Mouse (Mus musculus) embryonic facial prominence, embryonic 12.5 days (tissue): ENCODE measurements at regions not wholly inside any gene's neighbourhood (a gene's known extent, or its start where the extent isn't known, plus 50 kb on each side); places are given as distances from the start of the nearest gene placed in this dataset.

Source experiments
- ATAC-seq: fragments of 200-750 bp; cut with Nextera tagmentation; 2 replicates; pipeline ENCODE4 v1.8.0; 2017; ENCODE audit not compliant: insufficient number of reproducible peaks, insufficient read depth, low FRiP score, low TSS enrichment
- H3K27ac ChIP-seq: fragments of 300-500 bp; sonication (generic); 2 replicates; pipeline ENCODE4 v1.5.1; 2016; ENCODE audit warnings: mild to moderate bottlenecking
- H3K27me3 ChIP-seq: fragments of 300-500 bp; sonication (generic); 2 replicates; pipeline ENCODE4 v1.6.1; 2016; ENCODE audit warnings: mild to moderate bottlenecking, moderate library complexity
- H3K36me3 ChIP-seq: fragments of 300-500 bp; sonication (generic); 2 replicates; pipeline ENCODE4 v1.6.1; 2016; ENCODE audit warnings: mild to moderate bottlenecking
- H3K4me1 ChIP-seq: fragments of 300-500 bp; sonication (generic); 2 replicates; pipeline ENCODE4 v1.6.1; 2016
- H3K4me2 ChIP-seq: fragments of 300-500 bp; sonication (generic); replicated peaks from 2 replicates; pipeline ENCODE4 v1.6.1; 2016; ENCODE audit warnings: mild to moderate bottlenecking, moderate library complexity
- H3K4me3 ChIP-seq: fragments of 300-500 bp; sonication (generic); 2 replicates; pipeline ENCODE4 v1.5.1; 2016; ENCODE audit warnings: mild to moderate bottlenecking
- H3K9ac ChIP-seq: fragments of 300-500 bp; sonication (generic); 2 replicates; pipeline ENCODE4 v1.6.1; 2016; ENCODE audit warnings: mild to moderate bottlenecking, moderate library complexity
- H3K9me3 ChIP-seq: fragments of 300-500 bp; sonication (generic); 2 replicates; pipeline ENCODE4 v1.6.1; 2016; ENCODE audit warnings: mild to moderate bottlenecking, moderate library complexity
- WGBS: fragments of 180-500 bp; shearing (Covaris S2); methylation state at CpG from one replicate; pipeline ENCODE4 v1.1.7; 2016; 5-methylcytosine and 5-hydroxymethylcytosine counted together

GRCm38 (mm10) chr12:70707629-70708289, 117.6 kb upstream of the Frmd6 start:
- Histone ChIP-seq H3K4me3 (no peak overlapping the region), H3K27me3 (no peaks in the 10 kb centered on the region), H3K36me3 (no peaks in the 10 kb centered on the region), H3K4me1 (peaks cover 12% of the 10 kb centered on the region; the same call in 1 of the 2 replicates), H3K4me2 (no peak overlapping the region), H3K9ac (no peak overlapping the region), H3K27ac (no peak overlapping the region), H3K9me3 (no peaks in the 10 kb centered on the region)
- no peak for ATAC-seq
- 65% methylated on average over 6 of the region's 6 CpGs for WGBS

GRCm38 (mm10) chr12:70708290-70708668, 117.0 kb upstream of the Frmd6 start:
- Histone ChIP-seq H3K36me3 (no peaks in the 10 kb centered on the region), H3K27ac (no peak overlapping the region), H3K4me3 (no peak overlapping the region), H3K4me2 (no peak overlapping the region), H3K27me3 (no peaks in the 10 kb centered on the region), H3K4me1 (peaks cover 17% of the 10 kb centered on the region; the same call in 1 of the 2 replicates), H3K9ac (no peak overlapping the region), H3K9me3 (no peaks in the 10 kb centered on the region)
- ATAC-seq = peak; percentile 52; the same call in 1 of the 2 replicates
- WGBS = 71% methylated on average over 5 of the region's 5 CpGs

- Histone ChIP-seq H3K27me3 (no peaks in the 10 kb centered on the region), H3K4me3 (no peak overlapping the region), H3K4me1 (peaks cover 24% of the 10 kb centered on the region; the same call in 1 of the 2 replicates), H3K9ac (no peak overlapping the region), H3K36me3 (no peaks in the 10 kb centered on the region), H3K9me3 (no peaks in the 10 kb centered on the region), H3K4me2 (no peak overlapping the region), H3K27ac (no peak overlapping the region)
- ATAC-seq = no peak
- WGBS = 92% methylated on average over 7 of the region's 7 CpGs
Measured at GRCm38 (mm10) chr12:70710311-70710710, 115.0 kb upstream of the Frmd6 start.

GRCm38 (mm10) chr12:70711030-70711429, 114.3 kb upstream of the Frmd6 start:
- 70% methylated on average over 5 of the region's 5 CpGs for WGBS
- H3K4me2 ChIP-seq = no peak overlapping the region
- H3K27me3 ChIP-seq = no peaks in the 10 kb centered on the region
- no peaks in the 10 kb centered on the region for H3K9me3 ChIP-seq
- H3K4me1 ChIP-seq = peaks cover 24% of the 10 kb centered on the region; the same call in 1 of the 2 replicates
- H3K4me3 ChIP-seq = no peak overlapping the region
- H3K9ac ChIP-seq = no peak overlapping the region
- no peak overlapping the region for H3K27ac ChIP-seq
- no peak for ATAC-seq
- H3K36me3 ChIP-seq = no peaks in the 10 kb centered on the region

- Histone ChIP-seq H3K27me3 (no peaks in the 10 kb centered on the region), H3K4me3 (no peak overlapping the region), H3K27ac (0 out of 2 replicates have a peak overlapping the region, but pooled peaks have one; percentile 0), H3K4me2 (no peak overlapping the region), H3K9ac (no peak overlapping the region), H3K4me1 (peaks cover 24% of the 10 kb centered on the region; the same call in 1 of the 2 replicates), H3K36me3 (no peaks in the 10 kb centered on the region), H3K9me3 (no peaks in the 10 kb centered on the region)
- no peak for ATAC-seq
- WGBS = 41% methylated on average over 5 of the region's 5 CpGs
Measured at GRCm38 (mm10) chr12:70712322-70713024, 112.8 kb upstream of the Frmd6 start.

GRCm38 (mm10) chr12:70713499-70714280, 111.6 kb upstream of the Frmd6 start:
- H3K4me3 ChIP-seq = no peak overlapping the region
- WGBS = 62% methylated on average over 18 of the region's 18 CpGs
- no peak for ATAC-seq
- H3K9ac ChIP-seq = no peak overlapping the region
- H3K4me1 ChIP-seq = peaks cover 14% of the 10 kb centered on the region; the same call in 1 of the 2 replicates
- no peak overlapping the region for H3K4me2 ChIP-seq
- H3K27ac ChIP-seq = 0 out of 2 replicates have a peak overlapping the region, but pooled peaks have one; percentile 11
- no peaks in the 10 kb centered on the region for H3K36me3 ChIP-seq
- no peaks in the 10 kb centered on the region for H3K9me3 ChIP-seq
- H3K27me3 ChIP-seq = no peaks in the 10 kb centered on the region

- Histone ChIP-seq H3K4me3 (no peak overlapping the region), H3K4me1 (peaks cover 18% of the 10 kb centered on the region; the same call in 1 of the 2 replicates), H3K4me2 (no peak overlapping the region), H3K27ac (0 out of 2 replicates have a peak overlapping the region, but pooled peaks have one; percentile 11), H3K9ac (no peak overlapping the region), H3K9me3 (no peaks in the 10 kb centered on the region), H3K36me3 (no peaks in the 10 kb centered on the region), H3K27me3 (no peaks in the 10 kb centered on the region)
- 52% methylated on average over 11 of the region's 11 CpGs for WGBS
- no peak for ATAC-seq
Measured at GRCm38 (mm10) chr12:70714281-70714679, 111.0 kb upstream of the Frmd6 start.

- no peak for ATAC-seq
Measured at GRCm38 (mm10) chr12:70715836-70716235, 109.5 kb upstream of the Frmd6 start.

GRCm38 (mm10) chr12:70718602-70719001, 106.7 kb upstream of the Frmd6 start:
- H3K27me3 ChIP-seq = no peaks in the 10 kb centered on the region
- WGBS = 48% methylated on average over 1 of the region's 1 CpGs
- no peak for ATAC-seq
- H3K36me3 ChIP-seq = no peaks in the 10 kb centered on the region
- no peak overlapping the region for H3K27ac ChIP-seq
- H3K4me3 ChIP-seq = no peak overlapping the region
- H3K4me1 ChIP-seq = peaks cover 15% of the 10 kb centered on the region; the same call in 1 of the 2 replicates
- no peak overlapping the region for H3K9ac ChIP-seq
- no peak overlapping the region for H3K4me2 ChIP-seq
- no peaks in the 10 kb centered on the region for H3K9me3 ChIP-seq

More at GRCm38 (mm10) chr12:70715836-70716235, 109.5 kb upstream of the Frmd6 start:
- 88% methylated on average over 2 of the region's 2 CpGs for WGBS
- Histone ChIP-seq H3K9ac (no peak overlapping the region), H3K4me1 (peaks cover 22% of the 10 kb centered on the region; the same call in 1 of the 2 replicates), H3K4me3 (no peak overlapping the region), H3K4me2 (no peak overlapping the region), H3K27ac (no peak overlapping the region), H3K36me3 (no peaks in the 10 kb centered on the region), H3K9me3 (no peaks in the 10 kb centered on the region), H3K27me3 (no peaks in the 10 kb centered on the region)

- Histone ChIP-seq H3K27me3 (no peaks in the 10 kb centered on the region), H3K27ac (no peak overlapping the region; the same call in 1 of the 2 replicates), H3K4me2 (no peak overlapping the region), H3K9ac (no peak overlapping the region), H3K4me3 (no peak overlapping the region), H3K36me3 (no peaks in the 10 kb centered on the region), H3K4me1 (peaks cover 11% of the 10 kb centered on the region; the same call in 1 of the 2 replicates), H3K9me3 (no peaks in the 10 kb centered on the region)
- WGBS = 53% methylated on average over 4 of the region's 4 CpGs
- no peak for ATAC-seq
Measured at GRCm38 (mm10) chr12:70719255-70719654, 106.1 kb upstream of the Frmd6 start.

GRCm38 (mm10) chr12:70720178-70720894, 105.0 kb upstream of the Frmd6 start:
- WGBS = 77% methylated on average over 12 of the region's 12 CpGs

More at GRCm38 (mm10) chr12:70720178-70720894, 105.0 kb upstream of the Frmd6 start:
- Histone ChIP-seq H3K9ac (no peak overlapping the region), H3K4me2 (no peak overlapping the region), H3K27me3 (no peaks in the 10 kb centered on the region), H3K36me3 (no peaks in the 10 kb centered on the region), H3K4me3 (no peak overlapping the region), H3K9me3 (no peaks in the 10 kb centered on the region), H3K27ac (no peak overlapping the region), H3K4me1 (0 out of 2 replicates have a peak, but pooled peaks cover 8% of the 10 kb centered on the region)
- no peak for ATAC-seq
